Mouse (Mus musculus) mesoderm, embryonic 11.5 days (tissue): ENCODE data around the gene Ifnar2.

Experiments used
- DNase-seq: peaks from one replicate; pipeline ENCODE4 v3.0.0-alpha.2; 2012; ENCODE audit warnings: low read depth, low spot score

Ifnar2 gene

GRCm38 (mm10) chr16:91372577-91373472 is at the start of gene Ifnar2:
Gene Ifnar2 (plus strand): TSS chr16:91372783.
- peak; percentile 62 for DNase-seq

- no peak for DNase-seq
These were observed 45.0 kb upstream of the Ifnar2 start for GRCm38 (mm10) chr16:91327605-91328004.

- DNase-seq, result no peak
These were observed 43.7 kb upstream of the Ifnar2 start for GRCm38 (mm10) chr16:91328922-91329321.

- DNase-seq, result no peak
These were observed 42.1 kb upstream of the Ifnar2 start for GRCm38 (mm10) chr16:91330496-91330895.

- DNase-seq, result peak; percentile 58
These were observed 41.4 kb upstream of the Ifnar2 start for GRCm38 (mm10) chr16:91331153-91331552.

GRCm38 (mm10) chr16:91332880-91333279 is 39.7 kb upstream of the Ifnar2 start:
- DNase-seq, result no peak

- peak; percentile 75 for DNase-seq
These were observed 38.2 kb upstream of the Ifnar2 start for GRCm38 (mm10) chr16:91334190-91334893.

GRCm38 (mm10) chr16:91336753-91337152 is 35.8 kb upstream of the Ifnar2 start:
- no peak for DNase-seq

GRCm38 (mm10) chr16:91337480-91337879 is 35.1 kb upstream of the Ifnar2 start:
- DNase-seq, result no peak

GRCm38 (mm10) chr16:91346491-91346890 is 26.1 kb upstream of the Ifnar2 start:
- DNase-seq, result no peak

- peak; percentile 44 for DNase-seq
These were observed 24.9 kb upstream of the Ifnar2 start for GRCm38 (mm10) chr16:91347491-91348263.

GRCm38 (mm10) chr16:91348264-91348565 is 24.4 kb upstream of the Ifnar2 start:
- no peak for DNase-seq

- no peak for DNase-seq
These were observed 23.8 kb upstream of the Ifnar2 start for GRCm38 (mm10) chr16:91348588-91349330.

- DNase-seq, result peak; percentile 81
These were observed 20.5 kb upstream of the Ifnar2 start for GRCm38 (mm10) chr16:91352084-91352562.

GRCm38 (mm10) chr16:91352749-91353148 is 19.8 kb upstream of the Ifnar2 start:
- DNase-seq, result no peak

- DNase-seq, result no peak
These were observed 19.4 kb upstream of the Ifnar2 start for GRCm38 (mm10) chr16:91353177-91353576.

- DNase-seq, result no peak
These were observed 18.9 kb upstream of the Ifnar2 start for GRCm38 (mm10) chr16:91353638-91354037.

GRCm38 (mm10) chr16:91354599-91354998 is 18.0 kb upstream of the Ifnar2 start:
- no peak for DNase-seq

GRCm38 (mm10) chr16:91355160-91355559 is 17.4 kb upstream of the Ifnar2 start:
- DNase-seq, result no peak

- no peak for DNase-seq
These were observed 15.6 kb upstream of the Ifnar2 start for GRCm38 (mm10) chr16:91356760-91357525.

GRCm38 (mm10) chr16:91357526-91357900 is 15.1 kb upstream of the Ifnar2 start:
- no peak for DNase-seq
